Comparison of ENCODE assay signal across 26 mouse cellular contexts in the genomic region with DNA sequence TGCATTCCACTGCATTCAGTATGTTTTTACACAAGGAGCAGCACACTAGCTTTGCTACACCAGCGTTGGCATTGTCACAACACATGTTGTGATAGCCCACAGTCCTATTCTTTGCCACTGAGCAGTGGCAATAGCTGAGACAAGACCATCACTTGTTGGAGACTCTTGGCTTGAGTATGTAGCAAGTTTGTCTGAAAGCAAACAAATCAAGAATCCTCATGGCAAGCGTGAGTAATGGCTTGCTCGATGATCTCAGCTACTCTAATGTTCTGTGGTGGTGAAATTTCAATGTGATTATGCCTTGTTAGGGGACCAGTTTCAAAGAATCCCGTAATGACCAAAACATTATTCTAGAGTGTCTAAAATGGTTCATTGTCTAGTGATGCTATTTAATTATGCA.
"Had no signal": no experiment of that assay in that cellular context is flagged by ENCODE, and none has a peak within 500 bp of the region (broad histone marks: within the 10 kb centered on the region; RNA-seq: fewer than 3 reads in every experiment).

No protein-coding gene starts in this region.

- H3K4me2 ChIP-seq: heart, embryonic 11.5 days; heart, embryonic 13.5 days; heart, embryonic 15.5 days; hindbrain, embryonic 13.5 days; hindbrain, embryonic 15.5 days; limb, embryonic 13.5 days; limb, embryonic 15.5 days; liver, embryonic 12.5 days had no signal

- H3K9ac ChIP-seq: heart, embryonic 13.5 days; heart, embryonic 15.5 days; hindbrain, embryonic 13.5 days; hindbrain, embryonic 15.5 days; limb, embryonic 13.5 days; limb, embryonic 15.5 days; liver, embryonic 12.5 days; liver, embryonic 14.5 days had no signal

- DNase-seq: gastrocnemius, postnatal 14 days; gastrocnemius, postnatal 36 days; heart, adult 11 months; heart, adult 2 months; heart, postnatal 14 days; heart, postnatal 36 days; kidney, adult 11 months; kidney, adult 8-10 months; kidney, postnatal 10 days; kidney, postnatal 25 days; kidney, postnatal 4 days; layer of hippocampus, postnatal 36 days; left cerebral cortex, postnatal 4 days; lung, adult 18-20 months had no signal

- H3K4me3 ChIP-seq: heart, adult 2 months; heart, embryonic 13.5 days; heart, embryonic 15.5 days; hindbrain, embryonic 13.5 days; hindbrain, embryonic 15.5 days; layer of hippocampus, adult 2 months; limb, embryonic 13.5 days; limb, embryonic 15.5 days; liver, embryonic 12.5 days had no signal

- H3K27ac ChIP-seq: heart, adult 2 months; heart, embryonic 13.5 days; heart, embryonic 15.5 days; hindbrain, embryonic 13.5 days; hindbrain, embryonic 15.5 days; hindbrain, postnatal 0 days; layer of hippocampus, adult 2 months; limb, embryonic 13.5 days; limb, embryonic 15.5 days; liver, embryonic 12.5 days; liver, embryonic 14.5 days had no signal

- H3K4me1 ChIP-seq: heart, embryonic 13.5 days; heart, embryonic 15.5 days; hindbrain, embryonic 13.5 days; hindbrain, embryonic 15.5 days; limb, embryonic 13.5 days; limb, embryonic 15.5 days; liver, embryonic 12.5 days had no signal

- ATAC-seq: hindbrain, postnatal 0 days; intestine, embryonic 16.5 days; liver, embryonic 12.5 days had no signal

- H3K36me3 ChIP-seq: heart, embryonic 13.5 days; heart, embryonic 15.5 days; hindbrain, embryonic 13.5 days; hindbrain, embryonic 15.5 days; limb, embryonic 13.5 days; limb, embryonic 15.5 days; liver, embryonic 12.5 days had no signal

- H3K27me3 ChIP-seq: heart, embryonic 13.5 days; heart, embryonic 15.5 days; hindbrain, embryonic 13.5 days; hindbrain, embryonic 15.5 days; limb, embryonic 13.5 days; limb, embryonic 15.5 days; liver, embryonic 12.5 days had no signal

- H3K9me3 ChIP-seq: heart, embryonic 13.5 days; heart, embryonic 15.5 days; hindbrain, embryonic 13.5 days; hindbrain, embryonic 15.5 days; limb, embryonic 13.5 days; limb, embryonic 15.5 days; liver, embryonic 12.5 days had no signal
